Mouse (Mus musculus) limb, embryonic 14.5 days (tissue): Measurements from ENCODE around the gene Socs3. TPM values are rescaled to one million over a fixed set of nuclear protein-coding genes. Genes with fewer than 3 reads are reported as not detected.

Experiments
- ATAC-seq: fragments of 200-750 bp; cut with Nextera tagmentation; 2 replicates; pipeline ENCODE4 v1.8.0; 2017; ENCODE audit warnings: low read depth, moderate number of reproducible peaks, moderate TSS enrichment; ENCODE audit not compliant: low FRiP score
- DNase-seq: peaks from one replicate; pipeline ENCODE4 v3.0.0-alpha.2; 2015; ENCODE audit warnings: low spot score
- H3K27ac ChIP-seq: fragments of 300-500 bp; sonication (generic); replicated peaks from 2 replicates; pipeline ENCODE4 v1.5.1; 2014; ENCODE audit warnings: low read depth, mild to moderate bottlenecking, low read length, moderate library complexity, mixed read lengths
- H3K27me3 ChIP-seq: fragments of 300-500 bp; sonication (generic); 2 replicates; pipeline ENCODE4 v1.6.1; 2014; ENCODE audit warnings: low read length, mixed read lengths; ENCODE audit not compliant: control insufficient read depth, insufficient read depth
- H3K36me3 ChIP-seq: fragments of 300-500 bp; sonication (generic); 2 replicates; pipeline ENCODE4 v1.6.1; 2014; ENCODE audit warnings: mild to moderate bottlenecking, low read length, moderate library complexity, mixed read lengths; ENCODE audit not compliant: control insufficient read depth, insufficient read depth
- H3K4me1 ChIP-seq: fragments of 300-500 bp; sonication (generic); 2 replicates; pipeline ENCODE4 v1.6.1; 2014; ENCODE audit warnings: antibody characterized with exemption, low read length, mixed read lengths; ENCODE audit not compliant: control insufficient read depth, insufficient read depth
- H3K4me2 ChIP-seq: fragments of 300-500 bp; sonication (generic); replicated peaks from 2 replicates; pipeline ENCODE4 v1.6.1; 2014; ENCODE audit warnings: low read depth, mild to moderate bottlenecking, low read length, moderate library complexity; ENCODE audit not compliant: severe bottlenecking
- H3K4me3 ChIP-seq: fragments of 300-500 bp; sonication (generic); replicated peaks from 2 replicates; pipeline ENCODE4 v1.5.1; 2014; ENCODE audit warnings: low read length
- H3K9ac ChIP-seq: fragments of 300-500 bp; sonication (generic); 2 replicates; pipeline ENCODE4 v1.6.1; 2014; ENCODE audit warnings: mild to moderate bottlenecking, low read depth, low read length, moderate library complexity; ENCODE audit not compliant: severe bottlenecking
- H3K9me3 ChIP-seq: fragments of 300-500 bp; sonication (generic); 2 replicates; pipeline ENCODE4 v1.6.1; 2016; ENCODE audit warnings: low read length; ENCODE audit not compliant: control insufficient read depth
- POLR2A ChIP-seq: fragments of 200-500 bp; IDR thresholded peaks from 2 replicates; pipeline ENCODE4 v1.8.0; 2012; ENCODE audit warnings: inconsistent platforms, mild to moderate bottlenecking, moderate library complexity, borderline replicate concordance; ENCODE audit not compliant: insufficient read depth, insufficient read length; ENCODE audit errors: extremely low read depth
- WGBS: fragments of 180-500 bp; shearing (Covaris S2); extraction: QIAGEN DNeasy Blood & Tissue Kit; methylation state at CpG from one replicate; pipeline ENCODE4 v1.1.7; 2014; 5-methylcytosine and 5-hydroxymethylcytosine counted together
- polyA plus RNA-seq, 2 experiments: library from polyadenylated mRNA; depleted of rRNA in 1 of 2; stranded (reverse) in 1 of 2; unstranded in 1 of 2; fragments of >200 nt; fragmentation: Nextera tagmentation in 1 of 2; extraction: Ambion mirVana in 1 of 2; gene quantifications; 2 replicates each; pipeline versions ENCODE4 v1.2.1 to v1.2.3; 2012 to 2014

Socs3 gene
- polyA plus RNA-seq, 2 experiments, result 6.4 to 18.4 TPM

DNA sequence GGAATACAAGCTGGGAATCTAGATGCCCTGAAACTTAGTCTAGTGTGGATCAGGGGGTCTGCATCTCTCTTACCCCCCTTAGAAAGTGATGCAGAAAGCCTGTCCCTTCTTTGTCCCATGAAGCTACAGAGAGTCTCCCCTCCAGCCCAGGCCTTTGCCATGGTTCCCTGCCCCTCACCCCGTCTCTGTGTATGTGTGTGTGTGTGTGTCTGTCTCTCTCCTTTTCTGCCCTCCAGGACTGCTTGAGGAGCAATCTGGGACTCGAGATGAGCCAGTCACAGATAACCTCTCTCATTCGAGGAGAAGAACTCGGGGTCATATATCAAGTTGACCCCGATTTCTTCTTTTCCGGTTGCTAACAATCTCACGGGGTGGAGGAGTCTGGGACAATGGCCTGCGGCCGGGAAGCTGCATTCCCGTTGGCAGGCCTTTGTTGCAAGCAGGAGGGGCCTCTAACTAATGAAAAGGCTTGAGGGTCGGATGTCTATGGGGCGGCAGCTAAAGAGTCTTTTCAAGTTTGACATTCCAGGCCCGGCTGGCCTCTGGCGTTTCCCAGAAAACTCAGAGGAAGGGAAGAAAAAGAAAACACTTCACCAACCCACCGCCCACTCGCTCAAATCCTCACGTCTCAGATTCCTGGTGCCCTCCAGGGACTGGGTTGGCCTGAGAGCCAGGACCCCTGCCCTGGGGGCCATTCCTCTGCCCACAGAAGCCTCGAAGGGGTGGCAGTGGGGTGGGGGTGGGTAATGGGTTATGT lies 5.5 kb upstream of the Socs3 start:
- no peak overlapping the region for H3K4me2 ChIP-seq
- DNase-seq (no peak), ATAC-seq (no peak; the same call in 1 of the 2 replicates)
- no peaks in the 10 kb centered on the region for H3K27me3 ChIP-seq
- peaks cover 21% of the 10 kb centered on the region for H3K4me1 ChIP-seq
- peak overlapping the region; percentile 48; the same call in 1 of the 2 replicates for H3K27ac ChIP-seq
- WGBS, result 10% methylated on average over 18 of the region's 18 CpGs
- H3K9me3 ChIP-seq, result no peaks in the 10 kb centered on the region
- H3K4me3 ChIP-seq, result no peak overlapping the region
- no peak for TF ChIP-seq POLR2A
- peak overlapping the region; percentile 38; the same call in 1 of the 2 replicates for H3K9ac ChIP-seq
- H3K36me3 ChIP-seq, result no peaks in the 10 kb centered on the region

DNA sequence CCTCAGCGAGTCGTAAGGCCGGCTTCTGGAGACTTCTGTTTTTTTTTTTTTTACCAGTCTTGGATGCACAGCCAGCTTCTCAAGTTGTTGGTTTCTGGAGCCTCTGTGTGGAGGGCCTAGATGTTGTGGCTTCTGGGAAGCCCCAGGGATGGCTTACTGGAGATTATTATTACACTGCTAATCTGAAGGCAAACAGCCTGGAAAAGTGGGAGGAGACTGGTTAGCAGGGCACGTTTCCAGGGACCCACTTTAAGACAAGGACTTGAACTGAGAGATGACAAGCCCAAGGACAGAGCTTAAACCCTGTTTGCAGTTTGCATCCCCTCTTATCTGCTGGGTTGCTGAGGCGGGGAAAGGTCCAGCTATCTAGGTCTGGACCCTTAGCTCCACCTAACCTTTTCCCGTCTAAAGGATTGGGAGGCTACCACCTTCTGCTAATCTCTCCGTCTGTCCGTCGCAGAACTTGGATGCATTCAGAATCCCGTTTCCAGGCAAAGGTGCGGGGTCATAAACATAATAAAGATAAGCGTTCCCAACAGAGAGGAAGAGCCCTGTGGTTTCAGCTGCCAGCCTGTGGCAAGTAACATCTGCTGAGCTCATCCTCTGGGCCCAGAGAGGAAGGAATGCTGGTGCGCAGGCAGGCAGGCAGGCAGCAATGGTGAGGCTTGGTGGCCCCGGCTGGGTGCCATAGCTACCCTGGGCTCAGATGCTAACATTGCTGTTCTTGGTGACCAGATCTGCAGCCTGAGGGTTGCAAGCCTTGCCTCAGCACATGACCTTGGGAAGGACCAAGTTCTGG lies 4.7 kb upstream of the Socs3 start:
- DNase-seq, result no peak
- 45% methylated on average over 14 of the region's 14 CpGs for whole genome bisulfite sequencing
- no peak overlapping the region for H3K4me3 ChIP-seq

DNA sequence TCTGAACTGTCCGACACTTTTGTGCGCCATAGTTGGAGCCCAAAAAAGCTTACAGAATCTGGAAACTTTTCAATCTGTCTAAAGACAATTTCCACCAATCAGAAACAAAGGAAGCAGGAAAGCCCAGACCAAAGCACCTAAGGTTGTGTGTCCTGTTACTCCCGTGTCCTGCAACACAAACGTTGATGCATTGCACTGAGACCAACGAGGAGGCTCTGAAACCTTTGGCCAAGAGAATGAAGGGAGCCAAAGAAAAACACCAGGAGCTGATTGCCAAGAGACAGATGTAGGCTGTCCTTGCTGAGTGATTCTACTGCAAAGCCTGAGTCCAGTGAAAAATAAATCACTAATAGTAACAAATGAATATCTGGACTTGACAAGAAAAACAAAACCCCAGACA lies 3.7 kb upstream of the Socs3 start:
- no peak for TF ChIP-seq POLR2A
- H3K9ac ChIP-seq, result no peak overlapping the region
- no peak overlapping the region for H3K27ac ChIP-seq
- no peaks in the 10 kb centered on the region for H3K36me3 ChIP-seq
- no peaks in the 10 kb centered on the region for H3K27me3 ChIP-seq
- no peak overlapping the region for H3K4me2 ChIP-seq
- DNase-seq, result no peak
- H3K4me1 ChIP-seq, result peaks cover 21% of the 10 kb centered on the region
- WGBS, result 40% methylated on average over 5 of the region's 5 CpGs
- no peak for ATAC-seq
- no peak overlapping the region for H3K4me3 ChIP-seq
- no peaks in the 10 kb centered on the region for H3K9me3 ChIP-seq

More for the DNA sequence above, 4.7 kb upstream of the Socs3 start:
- Histone ChIP-seq H3K4me1 (peaks cover 21% of the 10 kb centered on the region), H3K9ac (no peak overlapping the region), H3K27me3 (no peaks in the 10 kb centered on the region), H3K4me2 (no peak overlapping the region), H3K36me3 (no peaks in the 10 kb centered on the region), H3K9me3 (no peaks in the 10 kb centered on the region), H3K27ac (no peak overlapping the region)
- no peak for ATAC-seq
- TF ChIP-seq POLR2A, result no peak

DNA sequence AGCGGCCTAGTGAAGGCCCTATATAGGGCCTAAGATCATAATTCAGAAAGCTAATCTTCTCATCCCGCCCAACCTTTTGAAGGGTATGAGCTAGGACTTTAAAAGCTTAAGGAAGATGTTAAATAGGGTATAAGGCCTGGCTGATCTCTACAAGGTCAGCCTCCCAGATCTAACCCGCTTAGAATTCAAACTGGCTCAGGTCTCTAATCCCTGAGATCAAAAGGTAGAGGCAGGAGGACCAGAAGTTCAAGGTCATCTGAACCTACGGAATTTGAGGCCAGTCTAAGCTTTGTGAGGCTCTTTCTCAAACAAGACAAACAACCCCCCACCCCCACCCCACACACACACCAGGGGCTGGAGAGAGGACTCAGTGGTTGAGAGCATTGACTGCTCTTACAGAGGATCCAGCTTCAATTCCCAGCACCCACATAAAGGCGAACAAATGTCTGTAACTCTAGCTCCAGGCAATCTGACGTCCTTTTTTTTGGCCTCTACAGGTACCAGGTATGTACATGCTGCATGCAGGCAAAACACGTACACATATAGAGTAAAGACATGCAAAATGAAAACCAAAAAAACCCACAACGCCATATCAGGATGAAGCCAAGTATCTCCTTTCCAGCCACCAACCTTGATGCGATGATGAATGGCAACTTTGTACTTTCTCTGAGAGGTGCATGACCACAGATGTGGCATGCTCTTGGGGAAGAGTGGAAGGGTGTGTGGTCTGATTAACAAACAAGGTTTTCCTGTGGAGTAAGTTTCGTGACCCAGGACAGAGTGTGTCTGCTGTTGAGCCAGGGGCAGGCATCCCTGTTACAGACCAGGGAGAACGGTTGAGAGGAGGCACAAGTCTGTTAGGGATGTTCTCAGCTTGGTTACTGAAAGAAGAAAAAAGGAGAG lies 3.1 kb upstream of the Socs3 start:
- ATAC-seq (no peak), DNase-seq (no peak)
- no peaks in the 10 kb centered on the region for H3K27me3 ChIP-seq
- no peak overlapping the region for H3K9ac ChIP-seq
- WGBS, result 65% methylated on average over 11 of the region's 11 CpGs
- no peak overlapping the region for H3K27ac ChIP-seq
- H3K9me3 ChIP-seq, result no peaks in the 10 kb centered on the region
- peaks cover 23% of the 10 kb centered on the region for H3K4me1 ChIP-seq
- H3K36me3 ChIP-seq, result no peaks in the 10 kb centered on the region
- no peak for TF ChIP-seq POLR2A
- H3K4me3 ChIP-seq, result no peak overlapping the region
- H3K4me2 ChIP-seq, result no peak overlapping the region

DNA sequence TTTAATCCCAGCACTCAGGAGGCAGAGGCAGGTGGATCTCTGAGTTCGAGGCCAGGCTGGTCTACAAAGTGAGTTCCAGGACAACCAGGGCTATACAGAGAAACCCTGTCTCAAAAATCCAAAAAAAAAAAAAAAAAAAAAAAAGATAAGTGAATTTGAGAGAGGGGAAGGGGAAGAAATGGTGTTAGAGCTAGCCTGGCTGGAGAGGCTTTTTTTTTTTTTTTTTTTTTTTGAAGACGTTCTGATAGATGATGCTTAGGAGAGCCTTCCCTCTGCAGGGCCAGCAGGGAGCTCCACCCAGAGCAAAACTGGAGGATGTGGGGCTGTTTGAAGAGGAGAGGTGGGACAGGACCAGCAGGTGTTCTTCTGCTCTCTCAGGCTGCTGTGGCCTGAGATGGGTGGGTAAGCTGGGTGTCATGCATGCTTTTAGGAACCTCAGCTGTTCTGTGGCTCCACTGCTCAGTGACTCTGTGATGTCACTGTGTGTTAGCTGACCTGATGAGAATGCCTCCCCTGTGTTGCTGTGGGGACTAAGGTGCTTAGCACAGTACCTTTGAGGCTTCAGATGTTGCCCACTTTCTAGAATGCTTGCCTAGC lies 1.9 kb upstream of the Socs3 start:
- peaks cover 34% of the 10 kb centered on the region for H3K4me1 ChIP-seq
- H3K27me3 ChIP-seq, result no peaks in the 10 kb centered on the region
- TF ChIP-seq POLR2A, result no peak
- DNase-seq (no peak), ATAC-seq (no peak)
- 51% methylated on average over 2 of the region's 2 CpGs for WGBS
- H3K4me3 ChIP-seq, result no peak overlapping the region
- H3K9me3 ChIP-seq, result no peaks in the 10 kb centered on the region
- no peak overlapping the region for H3K27ac ChIP-seq
- H3K9ac ChIP-seq, result no peak overlapping the region
- H3K4me2 ChIP-seq, result no peak overlapping the region
- H3K36me3 ChIP-seq, result peaks cover 10% of the 10 kb centered on the region
